Mouse (Mus musculus) cerebellum, adult 2 months (tissue): ENCODE results near the gene Smim15. TPM values are rescaled to one million over a fixed set of nuclear protein-coding genes. Genes with fewer than 3 reads are reported as not detected.

ENCODE experiments used
- DNase-seq, 2 experiments: peaks; one replicate each; pipeline ENCODE4 v3.0.0; 2021
- H3K27ac ChIP-seq: fragments of 200-500 bp; 2 replicates; pipeline ENCODE4 v1.5.1; 2012; ENCODE audit warnings: low read length, control low read depth, inconsistent platforms; ENCODE audit not compliant: insufficient read depth
- H3K27me3 ChIP-seq: fragments of 200-500 bp; 2 replicates; pipeline ENCODE4 v1.6.1; 2012; ENCODE audit warnings: inconsistent platforms, mild to moderate bottlenecking, low read length, moderate library complexity; ENCODE audit not compliant: control insufficient read depth, insufficient read depth
- H3K4me1 ChIP-seq: fragments of 200-500 bp; 2 replicates; pipeline ENCODE4 v1.6.1; 2011; ENCODE audit warnings: low read length; ENCODE audit not compliant: control insufficient read depth, insufficient read depth
- H3K4me3 ChIP-seq: fragments of 200-500 bp; replicated peaks from 2 replicates; pipeline ENCODE3; 2011; ENCODE audit warnings: mild to moderate bottlenecking, low read depth, low read length, control low read depth; ENCODE audit not compliant: insufficient read depth
- CTCF ChIP-seq: fragments of 200-500 bp; IDR thresholded peaks from 2 replicates; pipeline ENCODE4 v1.5.1; 2011; ENCODE audit warnings: low read depth, mild to moderate bottlenecking, control low read depth, low read length, moderate library complexity, borderline replicate concordance; ENCODE audit not compliant: insufficient read depth
- POLR2A ChIP-seq: fragments of 200-500 bp; IDR thresholded peaks from 2 replicates; pipeline ENCODE4 v1.6.1; 2011; ENCODE audit warnings: low read length, control low read depth, borderline replicate concordance; ENCODE audit not compliant: insufficient read depth
- WGBS: fragments of 180-500 bp; shearing (Covaris S2); methylation state at CpG from one replicate; pipeline ENCODE4 v1.1.7; 2018; 5-methylcytosine and 5-hydroxymethylcytosine counted together
- polyA plus RNA-seq: library from polyadenylated mRNA; depleted of rRNA; stranded (reverse); fragments of >200 nt; gene quantifications from 2 replicates; pipeline ENCODE4 v1.2.3, GENCODE M21; 2012

Gene Smim15
- polyA plus RNA-seq, 1 experiment, result 56.0 TPM

- peaks cover 5% of the 10 kb centered on the region; the same call in 1 of the 2 replicates for H3K4me1 ChIP-seq
- TF ChIP-seq CTCF (no peak), POLR2A (no peak)
- no peak for DNase-seq
- no peaks in the 10 kb centered on the region for H3K27me3 ChIP-seq
- no peak overlapping the region for H3K4me3 ChIP-seq
- H3K27ac ChIP-seq, result no peak overlapping the region
- WGBS, result 70% methylated on average over 6 of the region's 6 CpGs
Measured at GRCm38 (mm10) chr13:108064331-108064730, 20.1 kb downstream of the Smim15 start.

- no peak for TF ChIP-seq CTCF
- no peak for TF ChIP-seq POLR2A
- H3K4me1 ChIP-seq, result no peaks in the 10 kb centered on the region
- no peak for DNase-seq
- WGBS, result 86% methylated on average over 2 of the region's 2 CpGs
- H3K27ac ChIP-seq, result no peak overlapping the region
- H3K4me3 ChIP-seq, result no peak overlapping the region
- H3K27me3 ChIP-seq, result no peaks in the 10 kb centered on the region
Measured at GRCm38 (mm10) chr13:108066021-108066420, 21.8 kb downstream of the Smim15 start.

- no peak overlapping the region for H3K27ac ChIP-seq
- no peaks in the 10 kb centered on the region for H3K27me3 ChIP-seq
- 90% methylated on average over 4 of the region's 4 CpGs for WGBS
- H3K4me3 ChIP-seq, result no peak overlapping the region
- DNase-seq, result no peak
- TF ChIP-seq POLR2A, result no peak
- no peak for TF ChIP-seq CTCF
- H3K4me1 ChIP-seq, result no peaks in the 10 kb centered on the region
Measured at GRCm38 (mm10) chr13:108069151-108069550, 24.9 kb downstream of the Smim15 start.

GRCm38 (mm10) chr13:108070171-108070570 is 25.9 kb downstream of the Smim15 start:
- H3K4me1 ChIP-seq, result no peaks in the 10 kb centered on the region
- H3K27me3 ChIP-seq, result no peaks in the 10 kb centered on the region
- TF ChIP-seq CTCF, result no peak
- TF ChIP-seq POLR2A, result no peak
- DNase-seq, result no peak
- no peak overlapping the region for H3K4me3 ChIP-seq
- H3K27ac ChIP-seq, result no peak overlapping the region
- WGBS, result 92% methylated on average over 10 of the region's 10 CpGs

- Histone ChIP-seq H3K4me3 (no peak overlapping the region), H3K4me1 (peaks cover 4% of the 10 kb centered on the region; the same call in 1 of the 2 replicates), H3K27ac (no peak overlapping the region), H3K27me3 (no peaks in the 10 kb centered on the region)
- no peak for TF ChIP-seq CTCF
- no peak for TF ChIP-seq POLR2A
- DNase-seq, result peak in 1 of 2 experiments; percentile 40
- 23% methylated on average over 6 of the region's 6 CpGs for WGBS
Measured at GRCm38 (mm10) chr13:108077476-108077875, 33.2 kb downstream of the Smim15 start.

- DNase-seq, result no peak
Measured at GRCm38 (mm10) chr13:108077901-108078300, 33.7 kb downstream of the Smim15 start.

GRCm38 (mm10) chr13:108084086-108084485 is 39.8 kb downstream of the Smim15 start:
- Histone ChIP-seq H3K4me3 (no peak overlapping the region), H3K4me1 (peaks cover 2% of the 10 kb centered on the region; the same call in 1 of the 2 replicates), H3K27ac (no peak overlapping the region), H3K27me3 (no peaks in the 10 kb centered on the region)
- TF ChIP-seq POLR2A (no peak), CTCF (no peak)
- WGBS, result 27% methylated on average over 4 of the region's 4 CpGs
- DNase-seq, result peak in 1 of 2 experiments; percentile 65

More at GRCm38 (mm10) chr13:108077901-108078300, 33.7 kb downstream of the Smim15 start:
- TF ChIP-seq POLR2A (no peak), CTCF (no peak)
- H3K27me3 ChIP-seq, result no peaks in the 10 kb centered on the region
- no peak overlapping the region for H3K27ac ChIP-seq
- peaks cover 4% of the 10 kb centered on the region; the same call in 1 of the 2 replicates for H3K4me1 ChIP-seq
- 51% methylated on average over 4 of the region's 4 CpGs for WGBS
- H3K4me3 ChIP-seq, result no peak overlapping the region

- H3K27me3 ChIP-seq, result no peaks in the 10 kb centered on the region
- no peak for DNase-seq
- no peak overlapping the region for H3K4me3 ChIP-seq
- 83% methylated on average over 5 of the region's 5 CpGs for WGBS
- H3K27ac ChIP-seq, result no peak overlapping the region
- H3K4me1 ChIP-seq, result peaks cover 2% of the 10 kb centered on the region; the same call in 1 of the 2 replicates
- no peak for TF ChIP-seq CTCF
- TF ChIP-seq POLR2A, result no peak
Measured at GRCm38 (mm10) chr13:108086036-108086435, 41.8 kb downstream of the Smim15 start.

GRCm38 (mm10) chr13:108086724-108087123 is 42.5 kb downstream of the Smim15 start:
- DNase-seq, result no peak
- no peaks in the 10 kb centered on the region for H3K27me3 ChIP-seq
- H3K4me1 ChIP-seq, result peaks cover 2% of the 10 kb centered on the region; the same call in 1 of the 2 replicates
- H3K4me3 ChIP-seq, result no peak overlapping the region
- H3K27ac ChIP-seq, result no peak overlapping the region
- TF ChIP-seq POLR2A (no peak), CTCF (no peak)
- 92% methylated on average over 4 of the region's 4 CpGs for WGBS
